Mouse (Mus musculus) kidney, adult 9 months (tissue): ENCODE measurements around the gene Gtdc1.
A peak's percentile ranks its signal among the peaks of the same experiment; 100 is the strongest.
"Not testable (repeated sequence)": the region's sequence is repeated elsewhere in the genome, so short reads cannot be mapped to it uniquely, and the experiment has no call there.

ENCODE experiments used
- DNase-seq: peaks from one replicate; pipeline ENCODE4 v3.0.0; 2022

Gene Gtdc1

GRCm38 (mm10) chr2:44721461-44721860, 206.0 kb downstream of the Gtdc1 start:
- no peak for DNase-seq

- DNase-seq: peak; percentile 21
Observed at GRCm38 (mm10) chr2:44705883-44706615, 221.4 kb downstream of the Gtdc1 start.

- no peak for DNase-seq
Observed at GRCm38 (mm10) chr2:44700276-44700675, 227.2 kb downstream of the Gtdc1 start.

GRCm38 (mm10) chr2:44696441-44696840, 231.0 kb downstream of the Gtdc1 start:
- no peak for DNase-seq

GRCm38 (mm10) chr2:44693898-44694297, 233.6 kb downstream of the Gtdc1 start:
- DNase-seq: no peak

GRCm38 (mm10) chr2:44664049-44664448, 263.4 kb downstream of the Gtdc1 start:
- no peak for DNase-seq

- no peak for DNase-seq
Observed at GRCm38 (mm10) chr2:44659870-44660269, 267.6 kb downstream of the Gtdc1 start.

- DNase-seq: no peak
Observed at GRCm38 (mm10) chr2:44659011-44659410, 268.4 kb downstream of the Gtdc1 start.

GRCm38 (mm10) chr2:44648537-44648936, 278.9 kb downstream of the Gtdc1 start:
- DNase-seq: no peak

GRCm38 (mm10) chr2:44646398-44646797, 281.1 kb downstream of the Gtdc1 start:
- DNase-seq: no peak

GRCm38 (mm10) chr2:44639370-44639769, 288.1 kb downstream of the Gtdc1 start:
- DNase-seq: no peak

- no peak for DNase-seq
Observed at GRCm38 (mm10) chr2:44638157-44638556, 289.3 kb downstream of the Gtdc1 start.

GRCm38 (mm10) chr2:44633971-44634370, 293.5 kb downstream of the Gtdc1 start:
- no peak for DNase-seq

GRCm38 (mm10) chr2:44633064-44633463, 294.4 kb downstream of the Gtdc1 start:
- DNase-seq: no peak

GRCm38 (mm10) chr2:44632584-44632983, 294.9 kb downstream of the Gtdc1 start:
- no peak for DNase-seq

GRCm38 (mm10) chr2:44631064-44631463, 296.4 kb downstream of the Gtdc1 start:
- DNase-seq: no peak

GRCm38 (mm10) chr2:44628778-44629177, 298.7 kb downstream of the Gtdc1 start:
- no peak for DNase-seq

GRCm38 (mm10) chr2:44625154-44625553, 302.3 kb downstream of the Gtdc1 start:
- no peak for DNase-seq

GRCm38 (mm10) chr2:44622471-44622870, 305.0 kb downstream of the Gtdc1 start:
- no peak for DNase-seq

GRCm38 (mm10) chr2:44599653-44600052, 327.8 kb downstream of the Gtdc1 start:
- not testable (repeated sequence) for DNase-seq

GRCm38 (mm10) chr2:44594276-44594675, 333.2 kb downstream of the Gtdc1 start:
- DNase-seq: no peak

- no peak for DNase-seq
Observed at GRCm38 (mm10) chr2:44590881-44591280, 336.6 kb downstream of the Gtdc1 start.

- DNase-seq: no peak
Observed at GRCm38 (mm10) chr2:44584061-44584460, 343.4 kb downstream of the Gtdc1 start.

- no peak for DNase-seq
Observed at GRCm38 (mm10) chr2:44583491-44583890, 344.0 kb downstream of the Gtdc1 start.

- no peak for DNase-seq
Observed at GRCm38 (mm10) chr2:44571810-44572209, 355.6 kb downstream of the Gtdc1 start.
